In the genomic region with DNA sequence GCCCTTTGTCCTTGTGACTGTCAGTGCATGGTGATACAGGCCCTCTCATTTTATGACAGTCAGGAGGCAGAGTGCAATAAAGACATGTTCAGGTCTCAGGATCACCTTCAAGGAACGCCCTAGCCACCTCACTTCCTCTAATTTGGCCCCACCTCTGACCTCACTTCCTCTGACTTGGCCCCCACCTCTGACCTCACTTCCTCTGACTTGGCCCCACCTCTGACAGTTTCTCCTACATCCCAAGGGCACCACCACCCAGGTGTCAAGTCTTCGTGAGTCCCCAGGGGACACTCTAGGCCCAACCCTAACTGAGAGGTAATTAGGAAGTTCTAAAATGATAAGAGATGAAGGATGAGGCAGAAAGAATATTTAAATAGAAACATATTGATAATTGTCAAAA, we compare ENCODE assay signal across 25 mouse cellular contexts.
DNase-seq lines count a peak whose midpoint lies in the region; TF ChIP-seq lines count a peak whose summit lies in the region.
"Had no signal": no experiment of that assay in that cellular context is flagged by ENCODE, and none has a peak within 500 bp of the region (broad histone marks: within the 10 kb centered on the region; RNA-seq: fewer than 3 reads in every experiment).

No protein-coding gene starts in this region.

- no peaks in the 10 kb centered on the region for H3K9me3 ChIP-seq in heart, embryonic 10.5 days
- no peaks in the 10 kb centered on the region for H3K9me3 ChIP-seq in CH12.LX (replicated peaks; ENCODE audit: low read length)
- H3K9me3 ChIP-seq: forebrain, embryonic 10.5 days; forebrain, embryonic 13.5 days; heart, embryonic 12.5 days; heart, embryonic 15.5 days had no signal

- no peak for TF ChIP-seq RAD21 in CH12.LX (IDR thresholded peaks at IDR 0.05; ENCODE audit: low read depth, low read length)

- dilution Hi-C loops in CH12.LX (cut with MboI; ENCODE audit: extremely low pct_ligation_motif_present, extremely low pct_unique_long_range_greater_than_20kb, low sequenced_read_pairs): no loop called here

- no peak for TF ChIP-seq EP300 in CH12.LX (IDR thresholded peaks at IDR 0.05; ENCODE audit: low read length)

- TF ChIP-seq CTCF in CH12.LX (conservative IDR thresholded peaks at IDR 0.05 in 1 of 2, IDR thresholded peaks at IDR 0.05 in 1 of 2; ENCODE audit: low read depth in 2 of 2, low read length in 2 of 2): no peak

- in situ Hi-C loops in CH12.LX (cut with MboI; ENCODE audit: low pct_ligation_motif_present, low pct_unique_long_range_greater_than_20kb, low sequenced_read_pairs): no loop called here

- 0 out of 2 replicates have a peak, but pooled peaks have one; percentile 29 for TF ChIP-seq POLR2A in CH12.LX (IDR thresholded peaks at IDR 0.05; ENCODE audit: low read depth, low read length)

- H3K36me3 ChIP-seq in heart, embryonic 10.5 days: no peaks in the 10 kb centered on the region
- H3K36me3 ChIP-seq in CH12.LX (replicated peaks in 1 of 2; ENCODE audit: control insufficient read depth in 1 of 2, insufficient read depth in 1 of 2, low read length in 1 of 2): peaks cover 17 to 61% of the 10 kb centered on the region in 2 experiments
- H3K36me3 ChIP-seq: forebrain, embryonic 10.5 days; heart, embryonic 12.5 days; heart, embryonic 15.5 days had no signal

- H3K4me3 ChIP-seq in heart, embryonic 10.5 days: no peak overlapping the region
- peak overlapping the region; percentile 26 to 49 (median 41) for H3K4me3 ChIP-seq in CH12.LX (replicated peaks in 1 of 3; ENCODE audit: low read depth in 2 of 3, low read length in 2 of 3, poor library complexity in 1 of 3)
- H3K4me3 ChIP-seq: forebrain, embryonic 10.5 days; forebrain, embryonic 13.5 days; gastrocnemius, adult 2 months; heart, adult 2 months; heart, embryonic 12.5 days; heart, embryonic 15.5 days had no signal

- no peak overlapping the region for H3K4me2 ChIP-seq in CH12.LX (ENCODE audit: insufficient read depth, low read depth, poor library complexity, severe bottlenecking)
- H3K4me2 ChIP-seq: forebrain, embryonic 13.5 days; heart, embryonic 12.5 days; heart, embryonic 15.5 days; hindbrain, embryonic 14.5 days had no signal

- no peak overlapping the region for H3K9ac ChIP-seq in CH12.LX (ENCODE audit: insufficient read depth, low read depth)
- H3K9ac ChIP-seq: forebrain, embryonic 13.5 days; heart, embryonic 12.5 days; heart, embryonic 15.5 days; hindbrain, embryonic 14.5 days had no signal

- H3K27ac ChIP-seq in heart, embryonic 10.5 days: no peak overlapping the region
- H3K27ac ChIP-seq in CH12.LX (ENCODE audit: insufficient read depth, low read depth): no peak overlapping the region
- H3K27ac ChIP-seq: forebrain, embryonic 10.5 days; forebrain, embryonic 13.5 days; gastrocnemius, adult 2 months; heart, adult 2 months; heart, embryonic 15.5 days; hindbrain, embryonic 14.5 days; hindbrain, postnatal 0 days had no signal

- H3K4me1 ChIP-seq in heart, embryonic 10.5 days: no peaks in the 10 kb centered on the region
- H3K4me1 ChIP-seq in CH12.LX (ENCODE audit: control insufficient read depth in 1 of 2, insufficient read depth in 2 of 2): peaks cover 0 to 5% of the 10 kb centered on the region in 2 experiments; a peak in 1 of 4 replicates
- H3K4me1 ChIP-seq: forebrain, embryonic 13.5 days; heart, embryonic 12.5 days; heart, embryonic 15.5 days had no signal

- WGBS in heart, embryonic 10.5 days: 70% methylated on average over 2 of the region's 2 CpGs

- no peaks in the 10 kb centered on the region for H3K79me2 ChIP-seq in CH12.LX (replicated peaks; ENCODE audit: control insufficient read depth, extremely low read depth, insufficient read depth, poor library complexity, severe bottlenecking)

- no peaks in the 10 kb centered on the region for H3K27me3 ChIP-seq in heart, embryonic 10.5 days (ENCODE audit: insufficient read depth, poor library complexity, severe bottlenecking)
- no peaks in the 10 kb centered on the region for H3K27me3 ChIP-seq in CH12.LX (replicated peaks)
- H3K27me3 ChIP-seq: forebrain, embryonic 13.5 days; heart, embryonic 12.5 days; heart, embryonic 15.5 days had no signal

- DNase-seq in heart, embryonic 10.5 days (ENCODE audit: low spot score): peak; percentile 42
- DNase-seq in heart, adult 9 months (ENCODE audit: low spot score in 2 of 2): no peak
- DNase-seq in CH12.LX (ENCODE audit: extremely low read depth) (peak; percentile 72), adipocyte (ENCODE audit: low spot score) (peak; percentile 6)
- no peak for DNase-seq in frontal cortex, postnatal 36 days (ENCODE audit: low spot score in 2 of 2)
- no peak for DNase-seq in ovary, postnatal 36 days (ENCODE audit: low spot score)
- DNase-seq: adrenal gland, adult 2 months; adrenal gland, postnatal 14 days; B cell, adult 2 months; cerebellum, adult 11 months; cerebellum, adult 2 months; cerebellum, postnatal 10 days; gastrocnemius, adult 2 months; gastrocnemius, postnatal 14 days; heart, adult 2 months; heart, postnatal 10 days; heart, postnatal 4 days; kidney, adult 18-20 months; kidney, adult 9 months had no signal

TF ChIP-seq in CH12.LX, 34 proteins besides CTCF, POLR2A, EP300 and RAD21:
- TF ChIP-seq POLR2AphosphoS2 (IDR thresholded peaks at IDR 0.05; ENCODE audit: low read depth, low read length): no peak
- TF ChIP-seq NRF1 (IDR thresholded peaks at IDR 0.05; ENCODE audit: low read depth, low read length): no peak
- TF ChIP-seq IRF4 (IDR thresholded peaks at IDR 0.05; ENCODE audit: low read depth, low read length): no peak
- TF ChIP-seq KAT2A (IDR thresholded peaks at IDR 0.05; ENCODE audit: insufficient replicate concordance, low read length): no peak
- TF ChIP-seq TBP (conservative IDR thresholded peaks at IDR 0.05; ENCODE audit: low read depth, low read length): no peak
- peak; percentile 41; the same call in 1 of the 2 replicates for TF ChIP-seq HCFC1 (IDR thresholded peaks at IDR 0.05; ENCODE audit: low read depth, low read length)
- no peak for TF ChIP-seq BHLHE40 (IDR thresholded peaks at IDR 0.05; ENCODE audit: low read depth, low read length)

Comparison
In these comparisons a context has a peak if more than half of its experiments do, and no peak if none do; other contexts are left out.
1. DNase-seq: peak in heart, embryonic 10.5 days (single experiment), CH12.LX (single experiment) and adipocyte (single experiment); none in heart, adult 9 months (0 of 2), frontal cortex, postnatal 36 days (0 of 2) and ovary, postnatal 36 days (single experiment).